In genomic region chr6:118455042-118455631, GRCm38 (mm10) we compare ENCODE assay signal across 8 mouse cellular contexts. TPM values are rescaled to one million over a fixed set of nuclear protein-coding genes. Genes with fewer than 3 reads are reported as not detected.
DNase-seq lines count a peak whose midpoint lies in the region; ATAC-seq and TF ChIP-seq lines count a peak whose summit lies in the region.

Zfp248 (minus strand) TSS chr6:118455528.

- H3K79me2 ChIP-seq in MEL (ENCODE audit: control insufficient read depth, insufficient read depth, low read length, poor library complexity), result 0 out of 2 replicates have a peak, but pooled peaks cover 4% of the 10 kb centered on the region

- ATAC-seq in forebrain, embryonic 16.5 days, result peak; percentile 99
- peak; percentile 99 for ATAC-seq in neural tube, embryonic 15.5 days (ENCODE audit: low FRiP score)

- H3K27ac ChIP-seq in MEL (ENCODE audit: control insufficient read depth, low read depth, low read length), result peak within 1 kb of the TSS; percentile 43
- peak within 1 kb of the TSS; percentile 94 for H3K27ac ChIP-seq in forebrain, embryonic 16.5 days (ENCODE audit: low read length)
- peak within 1 kb of the TSS; percentile 99 for H3K27ac ChIP-seq in layer of hippocampus, adult 2 months
- peak within 1 kb of the TSS; percentile 99 for H3K27ac ChIP-seq in neural tube, embryonic 15.5 days (replicated peaks)

- H3K9ac ChIP-seq in MEL (ENCODE audit: control insufficient read depth, low read depth, low read length, poor library complexity, severe bottlenecking), result peak within 1 kb of the TSS; percentile 84
- H3K9ac ChIP-seq in forebrain, embryonic 16.5 days (replicated peaks; ENCODE audit: low read depth, low read length), result peak within 1 kb of the TSS; percentile 69
- H3K9ac ChIP-seq in neural tube, embryonic 15.5 days (replicated peaks), result peak within 1 kb of the TSS; percentile 90

- TF ChIP-seq POLR2A in MEL (IDR thresholded peaks at IDR 0.05; ENCODE audit: control insufficient read depth in 1 of 2, insufficient read depth in 1 of 2, low read depth in 1 of 2, low read length in 2 of 2, poor library complexity in 1 of 2), result peak; percentile 67 to 73; a peak in 3 of 4 replicates
- TF ChIP-seq POLR2A in lung, adult 2 months (IDR thresholded peaks at IDR 0.05; ENCODE audit: borderline replicate concordance, extremely low read depth, low read depth, low read length), result peak; percentile 84; the same call in 1 of the 2 replicates

- no peaks in the 10 kb centered on the region; a peak in 1 of 4 replicates for H3K27me3 ChIP-seq in MEL (ENCODE audit: control insufficient read depth in 1 of 2, insufficient read depth in 2 of 2, low read length in 2 of 2)
- 0 out of 2 replicates have a peak, but pooled peaks cover 2% of the 10 kb centered on the region for H3K27me3 ChIP-seq in forebrain, embryonic 16.5 days (replicated peaks; ENCODE audit: control insufficient read depth, insufficient read depth, low read length)
- H3K27me3 ChIP-seq in neural tube, embryonic 15.5 days (replicated peaks), result no peaks in the 10 kb centered on the region

- H3K4me1 ChIP-seq in MEL (ENCODE audit: control insufficient read depth in 1 of 2, insufficient read depth in 2 of 2, low read length in 2 of 2), result peaks cover 0 to 7% of the 10 kb centered on the region in 2 experiments; a peak in 3 of 4 replicates
- peaks cover 19% of the 10 kb centered on the region for H3K4me1 ChIP-seq in forebrain, embryonic 16.5 days (replicated peaks; ENCODE audit: control insufficient read depth, insufficient read depth, low read length)
- peaks cover 5% of the 10 kb centered on the region; the same call in 1 of the 2 replicates for H3K4me1 ChIP-seq in lung, adult 2 months (ENCODE audit: control insufficient read depth, insufficient read depth, low read length)
- H3K4me1 ChIP-seq in neural tube, embryonic 15.5 days, result peaks cover 29% of the 10 kb centered on the region

- TF ChIP-seq CTCF in MEL (IDR thresholded peaks at IDR 0.05 in 2 of 3, conservative IDR thresholded peaks at IDR 0.05 in 1 of 3; ENCODE audit: control insufficient read depth in 1 of 3, insufficient read depth in 1 of 3, low read depth in 2 of 3, low read length in 3 of 3, poor library complexity in 1 of 3, severe bottlenecking in 1 of 3), result no peak
- peak; percentile 80 for TF ChIP-seq CTCF in layer of hippocampus, adult 2 months (conservative IDR thresholded peaks at IDR 0.05)
- TF ChIP-seq CTCF in lung, adult 2 months (IDR thresholded peaks at IDR 0.05; ENCODE audit: insufficient read depth, low read length), result peak; percentile 27

- peaks cover 0 to 5% of the 10 kb centered on the region in 2 experiments; a peak in 2 of 4 replicates for H3K36me3 ChIP-seq in MEL (ENCODE audit: control insufficient read depth in 1 of 2, insufficient read depth in 2 of 2, low read length in 2 of 2)
- H3K36me3 ChIP-seq in forebrain, embryonic 16.5 days (ENCODE audit: control insufficient read depth, insufficient read depth), result no peaks in the 10 kb centered on the region
- peaks cover 9% of the 10 kb centered on the region; the same call in 1 of the 2 replicates for H3K36me3 ChIP-seq in neural tube, embryonic 15.5 days

- no peaks in the 10 kb centered on the region for H3K9me3 ChIP-seq in MEL (replicated peaks; ENCODE audit: insufficient read depth, low read length)
- H3K9me3 ChIP-seq in forebrain, embryonic 16.5 days (ENCODE audit: control insufficient read depth, low read length), result no peaks in the 10 kb centered on the region
- H3K9me3 ChIP-seq in neural tube, embryonic 15.5 days (replicated peaks), result no peaks in the 10 kb centered on the region

- H3K4me3 ChIP-seq in MEL (ENCODE audit: control insufficient read depth in 1 of 2, insufficient read depth in 1 of 2, low read depth in 2 of 2, low read length in 2 of 2), result peak within 1 kb of the TSS; percentile 92 to 94
- peak within 1 kb of the TSS; percentile 54 for H3K4me3 ChIP-seq in forebrain, embryonic 16.5 days (replicated peaks; ENCODE audit: low read length)
- peak within 1 kb of the TSS; percentile 92 for H3K4me3 ChIP-seq in layer of hippocampus, adult 2 months
- peak within 1 kb of the TSS; percentile 82 for H3K4me3 ChIP-seq in lung, adult 2 months (replicated peaks; ENCODE audit: extremely low read depth, low read depth, low read length)
- H3K4me3 ChIP-seq in neural tube, embryonic 15.5 days (replicated peaks), result peak within 1 kb of the TSS; percentile 79

- intact Hi-C loops in heart, postnatal 36 days (cut with DNase I), result no loop called here

- under 1% methylated on average over 43 of the region's 43 CpGs for WGBS in forebrain, embryonic 16.5 days
- WGBS in lung, adult 2 months, result under 1% methylated on average over 43 of the region's 43 CpGs
- WGBS in neural tube, embryonic 15.5 days, result under 1% methylated on average over 43 of the region's 43 CpGs

- peak; percentile 91 for DNase-seq in MEL (ENCODE audit: low read depth, low spot score)
- DNase-seq in cerebellum, adult 18-20 months, result peak; percentile 94 to 96
- DNase-seq in heart, postnatal 36 days, result peak; percentile 88 to 90
- peak; percentile 94 to 95 for DNase-seq in layer of hippocampus, adult 2 months (ENCODE audit: low spot score in 2 of 2)
- peak; percentile 80 for DNase-seq in lung, adult 2 months
- peak; percentile 91 for DNase-seq in testis, postnatal 10 days (ENCODE audit: low spot score)

- peak within 1 kb of the TSS; percentile 59 for H3K4me2 ChIP-seq in forebrain, embryonic 16.5 days (ENCODE audit: low read length)
- peak within 1 kb of the TSS; percentile 68 for H3K4me2 ChIP-seq in neural tube, embryonic 15.5 days

- TF ChIP-seq EP300 in MEL (IDR thresholded peaks at IDR 0.05; ENCODE audit: low read depth in 1 of 2, low read length in 2 of 2), result 0 out of 4 replicates have a peak, but pooled peaks of 1 of the 2 experiments have one; percentile 3

- no peak for TF ChIP-seq RAD21 in MEL (IDR thresholded peaks at IDR 0.05; ENCODE audit: low read depth, low read length)

TF ChIP-seq in MEL, 35 proteins besides CTCF, POLR2A, EP300 and RAD21:
- TF ChIP-seq ELF1 (IDR thresholded peaks at IDR 0.05; ENCODE audit: low read depth, low read length) (no peak), MAX (IDR thresholded peaks at IDR 0.05; ENCODE audit: low read length) (0 out of 2 replicates have a peak, but pooled peaks have one; percentile 22), UBTF (IDR thresholded peaks at IDR 0.05; ENCODE audit: borderline replicate concordance, insufficient read depth, low read depth, low read length) (no peak), MXI1 (IDR thresholded peaks at IDR 0.05; ENCODE audit: low read depth, low read length) (0 out of 2 replicates have a peak, but pooled peaks have one; percentile 17), NELFE (IDR thresholded peaks at IDR 0.05; ENCODE audit: low read depth, low read length) (peak; percentile 67; the same call in 1 of the 2 replicates), HCFC1 (IDR thresholded peaks at IDR 0.05; ENCODE audit: low read depth, low read length) (peak; percentile 54; the same call in 1 of the 2 replicates), POLR2AphosphoS2 (IDR thresholded peaks at IDR 0.05; ENCODE audit: low read length) (no peak), NRF1 (IDR thresholded peaks at IDR 0.05; ENCODE audit: insufficient read depth, low read depth, low read length, poor library complexity, severe bottlenecking) (peak; percentile 83), ZMIZ1 (IDR thresholded peaks at IDR 0.05; ENCODE audit: low read depth, low read length) (0 out of 2 replicates have a peak, but pooled peaks have one; percentile 21), USF2 (IDR thresholded peaks at IDR 0.05; ENCODE audit: borderline replicate concordance in 1 of 2, insufficient read depth in 1 of 2, low read depth in 1 of 2, low read length in 2 of 2) (no peak), MAZ (IDR thresholded peaks at IDR 0.05; ENCODE audit: low read depth, low read length) (no peak), SIN3A (IDR thresholded peaks at IDR 0.05; ENCODE audit: low read length) (peak; percentile 22; the same call in 1 of the 2 replicates)

RNA-seq across cellular contexts. Expression of gene Zfp248, which starts in this region (rescaled TPM):
- 2.3 and 2.8 TPM in 2 replicates for total RNA-seq in MEL (2012; rRNA removed)
- 1 to 10 TPM in 1 of 2 experiments, not detected in 1; 3.0 TPM for polyA plus RNA-seq in MEL (2012; ENCODE audit: insufficient read depth in 1 of 2, insufficient read length in 2 of 2, low read depth in 1 of 2, low replicate concordance in 2 of 2, missing spikeins in 1 of 2)
- polyA plus RNA-seq in forebrain, embryonic 16.5 days (2015; fragmentation: Nextera tagmentation; extraction: Ambion mirVana), result 13.5 and 16.1 TPM in 2 replicates
- 1 to 10 TPM; 1.5 to 1.7 TPM for total RNA-seq in heart, postnatal 36 days (2021)
- total RNA-seq in layer of hippocampus, adult 2 months (2021), result 10 to 100 TPM; 13.4 to 13.5 TPM
- 0.68 and 1.1 TPM in 2 replicates for polyA plus RNA-seq in lung, adult 2 months (2012; rRNA removed)
- polyA plus RNA-seq in neural tube, embryonic 15.5 days (2015; fragmentation: Nextera tagmentation; extraction: Ambion mirVana), result 17.5 and 19.1 TPM in 2 replicates

Comparison
In these comparisons a context has a peak if more than half of its experiments do, and no peak if none do; other contexts are left out.
1. Peak in every context shown above with its lines: DNase-seq, ATAC-seq, H3K4me3 ChIP-seq and H3K27ac ChIP-seq.
2. H3K27ac ChIP-seq: peak in every context shown above with its lines; median percentile 99 in layer of hippocampus, adult 2 months; 99 in neural tube, embryonic 15.5 days; 94 in forebrain, embryonic 16.5 days; 43 in MEL.
3. CTCF ChIP-seq: peak in layer of hippocampus, adult 2 months (single experiment) and lung, adult 2 months (single experiment); none in MEL (0 of 3).